Mouse (Mus musculus) ES-Bruce4 (cell line): Measurements from ENCODE around the gene Ltk.

ENCODE experiments used
- CTCF ChIP-seq: IDR thresholded peaks from one replicate; pipeline ENCODE4 v1.8.1; 2011; ENCODE audit warnings: low read depth, low read length
- EP300 ChIP-seq: IDR thresholded peaks from 2 replicates; pipeline ENCODE4 v1.6.1; 2011; ENCODE audit warnings: low read depth, low read length; ENCODE audit not compliant: insufficient read depth
- POLR2A ChIP-seq: IDR thresholded peaks from one replicate; pipeline ENCODE4 v1.8.1; 2011; ENCODE audit warnings: low read length; ENCODE audit not compliant: insufficient read depth

DNA sequence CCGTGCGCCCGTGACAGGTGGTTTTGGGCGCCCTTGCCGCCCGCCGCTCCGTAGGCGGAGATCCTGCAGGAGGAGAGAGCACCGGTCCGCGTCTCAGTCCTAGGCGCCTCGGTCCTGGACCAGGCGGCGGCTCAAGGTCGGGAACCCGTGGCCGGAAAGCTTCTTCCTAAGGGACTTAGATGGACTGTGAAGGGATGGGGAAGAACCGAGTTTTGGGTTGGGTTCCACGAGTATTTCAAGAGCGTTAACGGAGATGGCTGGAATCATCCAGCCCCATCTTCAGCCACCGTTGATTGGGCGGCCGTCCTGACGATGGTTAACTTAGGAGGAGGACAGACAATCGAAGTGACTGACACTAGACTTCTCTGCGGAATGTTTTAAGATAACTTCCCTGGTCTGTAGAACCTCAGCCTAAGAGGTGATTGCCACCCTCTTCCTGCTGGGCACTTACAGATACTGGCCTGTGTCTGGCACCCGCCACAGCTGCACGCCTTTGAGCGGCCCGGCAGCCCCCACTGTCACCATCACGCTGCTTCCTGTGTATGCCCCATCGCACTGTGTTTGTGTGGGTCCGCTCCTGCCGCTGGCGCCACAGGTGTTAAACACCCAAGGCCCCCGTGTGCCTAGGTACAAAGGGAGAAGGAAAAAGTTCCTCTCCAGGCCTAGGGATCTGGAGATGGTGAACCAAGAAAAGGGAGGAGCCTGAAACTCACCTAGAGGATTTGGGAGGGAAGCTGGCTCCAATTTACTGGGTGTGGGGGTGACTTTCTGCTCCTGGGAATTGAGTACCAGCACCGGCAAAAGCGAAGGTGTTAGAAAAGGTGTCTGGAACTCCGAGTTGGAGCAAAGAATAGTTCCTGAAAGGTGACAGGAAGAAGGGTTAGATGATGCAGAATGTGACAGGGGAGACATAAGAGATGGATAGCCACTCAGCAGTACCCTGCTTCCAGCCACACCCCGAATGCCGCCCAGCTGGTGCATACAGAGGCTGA is 1.1 kb downstream of the Ltk start:
- TF ChIP-seq CTCF (no peak), POLR2A (no peak), EP300 (no peak)
